Mouse (Mus musculus) left cerebral cortex, adult 11 months (tissue): ENCODE data around the gene St6galnac3.

ENCODE experiments used
- DNase-seq: peaks from one replicate; pipeline ENCODE4 v3.0.0; 2022; ENCODE audit warnings: low spot score

The St6galnac3 gene

GRCm38 (mm10) chr3:153690553-153690952 lies 34.4 kb downstream of the St6galnac3 start:
- DNase-seq, result no peak

- DNase-seq, result no peak
Measured at GRCm38 (mm10) chr3:153689793-153690291, 35.1 kb downstream of the St6galnac3 start.

- DNase-seq, result peak; percentile 21
Measured at GRCm38 (mm10) chr3:153687896-153688295, 37.1 kb downstream of the St6galnac3 start.

GRCm38 (mm10) chr3:153684909-153685308 lies 40.1 kb downstream of the St6galnac3 start:
- no peak for DNase-seq

- no peak for DNase-seq
Measured at GRCm38 (mm10) chr3:153682303-153682702, 42.7 kb downstream of the St6galnac3 start.

GRCm38 (mm10) chr3:153681720-153682119 lies 43.3 kb downstream of the St6galnac3 start:
- DNase-seq, result no peak

- no peak for DNase-seq
Measured at GRCm38 (mm10) chr3:153675832-153676231, 49.1 kb downstream of the St6galnac3 start.

- no peak for DNase-seq
Measured at GRCm38 (mm10) chr3:153675073-153675472, 49.9 kb downstream of the St6galnac3 start.

- DNase-seq, result no peak
Measured at GRCm38 (mm10) chr3:153674359-153674758, 50.6 kb downstream of the St6galnac3 start.

GRCm38 (mm10) chr3:153673451-153673850 lies 51.5 kb downstream of the St6galnac3 start:
- DNase-seq, result no peak

- no peak for DNase-seq
Measured at GRCm38 (mm10) chr3:153670953-153671674, 53.9 kb downstream of the St6galnac3 start.

- no peak for DNase-seq
Measured at GRCm38 (mm10) chr3:153669737-153670435, 55.1 kb downstream of the St6galnac3 start.

GRCm38 (mm10) chr3:153669329-153669728 lies 55.6 kb downstream of the St6galnac3 start:
- DNase-seq, result no peak

GRCm38 (mm10) chr3:153668447-153669290 lies 56.3 kb downstream of the St6galnac3 start:
- DNase-seq, result no peak

GRCm38 (mm10) chr3:153664696-153665095 lies 60.3 kb downstream of the St6galnac3 start:
- no peak for DNase-seq

- no peak for DNase-seq
Measured at GRCm38 (mm10) chr3:153663841-153664427, 61.0 kb downstream of the St6galnac3 start.

- DNase-seq, result no peak
Measured at GRCm38 (mm10) chr3:153662796-153663195, 62.2 kb downstream of the St6galnac3 start.

GRCm38 (mm10) chr3:153661927-153662326 lies 63.0 kb downstream of the St6galnac3 start:
- DNase-seq, result peak; percentile 36

- no peak for DNase-seq
Measured at GRCm38 (mm10) chr3:153659575-153660168, 65.3 kb downstream of the St6galnac3 start.

GRCm38 (mm10) chr3:153658051-153658777 lies 66.8 kb downstream of the St6galnac3 start:
- no peak for DNase-seq

GRCm38 (mm10) chr3:153655071-153655470 lies 69.9 kb downstream of the St6galnac3 start:
- peak; percentile 71 for DNase-seq
